Mouse (Mus musculus): Measurements from ENCODE around the gene Gpatch2.

Gpatch2 gene

GRCm38 (mm10) chr1:187307335-187307734 is 92.0 kb downstream of the Gpatch2 start:
- no peak for DNase-seq (ENCODE audit: low spot score)

GRCm38 (mm10) chr1:187308523-187308922 is 93.2 kb downstream of the Gpatch2 start:
- DNase-seq (ENCODE audit: low spot score) = no peak

GRCm38 (mm10) chr1:187311122-187311521 is 95.8 kb downstream of the Gpatch2 start:
- DNase-seq (ENCODE audit: low spot score) = no peak

- no peak for DNase-seq (ENCODE audit: low spot score)
These were observed 98.0 kb downstream of the Gpatch2 start for GRCm38 (mm10) chr1:187313323-187313722.

GRCm38 (mm10) chr1:187313763-187314162 is 98.5 kb downstream of the Gpatch2 start:
- DNase-seq (ENCODE audit: low spot score) = no peak

GRCm38 (mm10) chr1:187314516-187314915 is 99.2 kb downstream of the Gpatch2 start:
- no peak for DNase-seq (ENCODE audit: low spot score)

GRCm38 (mm10) chr1:187315821-187316220 is 100.5 kb downstream of the Gpatch2 start:
- DNase-seq (ENCODE audit: low spot score) = no peak

- DNase-seq (ENCODE audit: low spot score) = no peak
These were observed 101.2 kb downstream of the Gpatch2 start for GRCm38 (mm10) chr1:187316555-187316954.

GRCm38 (mm10) chr1:187321814-187322213 is 106.5 kb downstream of the Gpatch2 start:
- no peak for DNase-seq (ENCODE audit: low spot score)

GRCm38 (mm10) chr1:187322505-187323208 is 107.3 kb downstream of the Gpatch2 start:
- DNase-seq (ENCODE audit: low spot score) = no peak

GRCm38 (mm10) chr1:187323209-187323589 is 107.9 kb downstream of the Gpatch2 start:
- no peak for DNase-seq (ENCODE audit: low spot score)

GRCm38 (mm10) chr1:187342551-187342950 is 127.2 kb downstream of the Gpatch2 start:
- DNase-seq (ENCODE audit: low spot score) = no peak

- no peak for DNase-seq (ENCODE audit: low spot score)
These were observed 129.8 kb downstream of the Gpatch2 start for GRCm38 (mm10) chr1:187345156-187345555.

GRCm38 (mm10) chr1:187346923-187347322 is 131.6 kb downstream of the Gpatch2 start:
- no peak for DNase-seq (ENCODE audit: low spot score)

GRCm38 (mm10) chr1:187347606-187348005 is 132.3 kb downstream of the Gpatch2 start:
- no peak for DNase-seq (ENCODE audit: low spot score)

GRCm38 (mm10) chr1:187348053-187348820 is 132.9 kb downstream of the Gpatch2 start:
- no peak for DNase-seq (ENCODE audit: low spot score)

GRCm38 (mm10) chr1:187348859-187349258 is 133.6 kb downstream of the Gpatch2 start:
- no peak for DNase-seq (ENCODE audit: low spot score)

- DNase-seq (ENCODE audit: low spot score) = no peak
These were observed 140.9 kb downstream of the Gpatch2 start for GRCm38 (mm10) chr1:187356169-187356568.

GRCm38 (mm10) chr1:187356904-187357303 is 141.6 kb downstream of the Gpatch2 start:
- no peak for DNase-seq (ENCODE audit: low spot score)

- DNase-seq (ENCODE audit: low spot score) = no peak
These were observed 144.9 kb downstream of the Gpatch2 start for GRCm38 (mm10) chr1:187360240-187360639.

GRCm38 (mm10) chr1:187362536-187362935 is 147.2 kb downstream of the Gpatch2 start:
- DNase-seq (ENCODE audit: low spot score) = no peak

GRCm38 (mm10) chr1:187365424-187365823 is 150.1 kb downstream of the Gpatch2 start:
- DNase-seq (ENCODE audit: low spot score) = no peak

- no peak for DNase-seq (ENCODE audit: low spot score)
These were observed 151.5 kb downstream of the Gpatch2 start for GRCm38 (mm10) chr1:187366806-187367205.

All from left cerebral cortex, adult 11 months (tissue).